Mouse (Mus musculus) testis, postnatal 14 days (tissue): ENCODE data around the gene Reps2.
A peak's percentile ranks its signal among the peaks of the same experiment; 100 is the strongest.

Source experiments
- DNase-seq: peaks from one replicate; pipeline ENCODE4 v3.0.0; 2021; ENCODE audit warnings: low spot score

Gene Reps2

DNA sequence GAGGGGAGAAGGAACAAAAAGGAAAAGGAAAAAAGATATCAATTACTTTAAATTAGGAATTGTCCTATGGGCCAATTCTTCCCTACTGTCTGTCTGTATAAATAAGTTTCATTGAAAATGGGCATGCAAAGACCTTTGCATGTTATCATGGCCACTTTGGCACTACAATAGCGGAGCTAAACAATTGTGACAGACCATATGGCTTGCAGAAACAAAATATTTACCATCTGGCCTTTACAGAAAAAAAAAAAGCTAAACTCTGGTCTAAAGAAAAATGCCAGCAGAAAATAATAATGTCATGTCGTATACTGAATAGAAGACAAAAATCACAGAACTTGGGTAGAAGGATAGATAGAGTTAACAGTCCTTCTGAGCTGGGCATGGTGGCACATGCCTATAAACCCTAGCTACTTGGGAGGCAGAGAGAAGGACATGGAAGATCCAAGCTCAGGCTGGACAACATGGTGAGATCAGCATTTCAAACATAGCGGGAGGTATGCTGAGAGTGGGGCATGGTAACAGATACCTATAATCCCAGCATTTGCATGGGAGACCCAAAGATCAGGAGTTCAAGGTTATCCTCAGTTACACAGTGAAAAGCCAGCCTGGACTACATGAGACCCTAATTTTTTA, 54.2 kb downstream of the Reps2 start:
- DNase-seq: no peak

DNA sequence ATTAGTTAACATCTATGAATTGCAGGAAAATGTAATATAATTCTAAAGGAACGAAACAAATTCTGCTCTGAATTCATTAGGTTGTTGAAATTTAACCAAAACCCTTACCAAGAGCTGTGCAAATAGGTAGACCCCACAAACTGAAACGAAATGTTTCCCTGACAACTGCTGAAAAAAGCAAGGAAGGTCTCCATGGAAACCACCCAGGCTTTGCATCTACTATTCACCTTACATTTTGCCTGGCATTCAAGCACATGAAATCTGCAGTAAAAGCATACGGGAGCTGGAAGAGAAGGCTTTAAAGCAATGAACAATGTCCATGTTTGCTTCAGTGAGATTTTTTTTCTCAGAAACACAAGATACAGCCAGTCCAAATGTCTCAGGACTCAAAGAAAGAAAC, 59.1 kb downstream of the Reps2 start:
- DNase-seq: no peak

DNA sequence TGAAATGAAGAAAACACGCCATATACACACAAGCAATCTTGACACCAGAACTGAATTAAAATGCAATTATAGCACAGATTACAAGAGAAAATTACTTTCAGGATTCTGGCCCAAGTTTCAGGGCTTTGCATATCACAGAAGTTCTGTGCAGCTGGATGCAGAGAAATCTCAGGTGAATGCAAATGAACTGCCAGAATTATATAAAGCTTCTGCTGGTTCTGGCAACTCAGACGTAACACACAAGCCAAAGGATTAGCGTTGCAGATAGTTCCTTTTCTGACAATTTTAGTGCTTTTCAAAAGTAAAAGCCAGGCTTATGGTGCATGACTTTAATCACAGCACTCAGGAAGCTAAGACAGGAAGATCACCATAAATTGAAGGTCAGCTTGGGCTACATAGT, 62.9 kb downstream of the Reps2 start:
- DNase-seq: no peak

DNA sequence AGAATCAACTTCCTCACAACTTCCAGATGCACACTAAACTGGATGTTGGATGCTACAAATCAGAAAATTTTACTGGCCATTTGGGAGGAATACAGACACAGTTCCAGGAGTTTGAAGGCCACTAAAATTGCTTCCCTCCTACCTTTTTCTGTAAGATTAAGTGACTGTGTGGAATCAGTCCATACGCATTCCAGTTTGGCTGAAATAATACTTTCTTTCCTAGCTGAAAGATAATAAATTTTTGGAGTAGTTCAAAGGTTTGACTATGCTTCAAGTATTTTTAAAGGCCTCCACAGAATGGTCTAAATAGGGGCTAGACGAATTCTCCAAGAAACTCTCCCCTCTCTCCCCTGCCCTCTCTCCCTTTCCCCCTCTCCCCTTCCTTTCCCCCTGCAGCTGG, 75.0 kb downstream of the Reps2 start:
- no peak for DNase-seq

DNA sequence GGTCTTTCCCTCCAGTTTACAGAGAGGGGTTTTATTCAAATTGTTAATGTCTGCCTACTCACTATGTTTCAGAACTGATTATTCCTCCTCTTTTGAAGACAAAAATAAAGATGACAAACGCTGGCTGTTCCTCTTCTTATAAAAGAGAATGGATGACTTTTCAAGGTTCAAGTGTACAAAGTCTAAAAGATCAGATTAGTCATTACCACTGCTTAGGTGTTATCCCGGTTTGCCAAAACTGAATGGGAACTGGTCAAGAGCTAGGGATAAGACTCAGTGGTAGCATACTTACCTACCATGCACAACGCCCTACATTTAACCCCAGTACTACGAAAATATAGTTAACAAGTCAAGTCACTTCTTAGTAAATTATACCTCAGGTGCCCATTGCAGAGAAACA, 77.9 kb downstream of the Reps2 start:
- no peak for DNase-seq

DNA sequence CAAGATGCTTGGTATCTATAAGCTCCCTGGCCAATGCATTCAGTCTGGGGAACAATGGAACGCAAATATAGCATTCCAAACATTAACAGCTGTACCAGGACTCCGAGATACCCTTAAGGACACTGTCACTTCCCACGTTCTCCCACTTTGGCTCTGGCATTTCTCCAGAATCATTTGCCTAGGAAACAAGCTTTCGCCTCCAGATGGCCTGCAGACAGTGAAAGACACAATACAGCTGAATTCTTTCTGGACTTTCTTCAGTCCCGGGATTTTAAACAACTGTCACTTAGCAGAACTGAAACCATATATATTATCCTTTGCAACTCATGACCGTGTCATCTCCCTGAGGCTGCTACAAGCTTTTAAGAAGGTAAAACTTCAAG, 87.0 kb downstream of the Reps2 start:
- no peak for DNase-seq

DNA sequence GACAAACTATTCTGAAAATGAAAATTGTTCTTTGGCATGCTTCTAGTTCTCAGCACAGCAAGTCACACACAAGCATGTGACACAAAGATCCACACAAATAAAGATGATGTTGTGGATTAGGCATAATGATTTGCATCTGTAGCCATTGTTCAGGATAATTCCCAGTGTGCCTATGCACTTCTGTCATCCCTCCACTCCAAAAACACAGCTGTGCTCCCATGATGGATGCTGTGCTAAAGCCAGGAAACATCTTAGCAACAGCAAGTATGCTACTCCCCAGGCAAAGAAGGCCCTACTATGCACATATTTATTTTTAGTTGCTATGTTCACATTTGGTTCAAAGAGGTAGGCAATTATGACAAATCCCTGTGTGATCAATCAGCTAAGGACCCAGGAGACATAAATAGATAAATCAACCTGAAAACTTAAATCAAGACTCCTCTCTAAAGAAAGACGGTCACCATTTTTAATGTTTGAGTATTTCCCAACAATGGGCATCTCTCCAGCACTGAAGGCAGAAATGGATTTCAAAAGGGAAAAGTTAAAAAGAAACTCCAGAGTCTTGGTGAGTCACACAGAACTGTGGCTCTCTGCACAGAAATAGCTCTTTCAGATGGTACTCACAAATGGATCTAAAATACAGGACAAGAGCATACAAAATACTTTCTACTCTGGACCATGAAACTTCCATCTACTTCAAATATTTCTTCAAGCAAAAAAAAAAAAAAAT, 87.6 kb downstream of the Reps2 start:
- DNase-seq: no peak

DNA sequence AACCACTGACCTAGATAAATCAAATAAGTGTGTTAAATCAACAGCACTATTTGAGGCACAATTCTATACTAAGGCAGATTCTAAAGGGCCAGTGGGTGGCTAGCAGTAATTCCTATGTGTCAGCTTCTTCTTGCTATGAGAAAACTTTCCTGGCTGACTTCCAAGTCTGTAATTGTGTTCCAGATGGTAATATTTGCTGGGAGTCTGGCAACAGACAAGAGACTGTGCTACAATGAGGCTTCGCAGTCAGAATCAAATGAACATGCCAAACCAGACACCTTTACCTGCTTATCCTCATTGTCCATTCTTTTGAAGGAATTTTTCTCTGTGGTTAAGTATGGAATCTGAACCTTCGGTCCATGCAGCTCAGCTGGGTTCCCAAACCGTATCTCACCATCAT, 88.9 kb downstream of the Reps2 start:
- DNase-seq: no peak

DNA sequence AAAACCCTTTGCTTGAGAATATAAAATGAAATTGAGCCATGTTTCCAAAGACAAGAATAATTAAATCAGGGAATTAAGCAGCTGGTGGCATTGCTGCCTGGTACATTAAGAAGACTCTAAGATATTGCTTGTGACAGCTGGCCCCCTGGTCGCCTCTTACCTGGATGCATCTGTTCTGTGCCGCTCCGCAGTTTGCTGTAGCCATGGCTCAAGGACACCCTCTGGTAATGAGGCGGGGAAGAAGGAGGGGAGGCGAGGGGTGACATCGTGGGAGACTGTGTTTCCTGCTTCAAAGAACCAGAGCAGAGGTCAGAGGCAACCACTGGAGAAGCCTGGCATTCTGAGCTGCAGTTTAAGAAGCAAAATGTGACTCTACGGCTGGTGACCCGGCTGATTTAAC, 91.1 kb downstream of the Reps2 start:
- no peak for DNase-seq

DNA sequence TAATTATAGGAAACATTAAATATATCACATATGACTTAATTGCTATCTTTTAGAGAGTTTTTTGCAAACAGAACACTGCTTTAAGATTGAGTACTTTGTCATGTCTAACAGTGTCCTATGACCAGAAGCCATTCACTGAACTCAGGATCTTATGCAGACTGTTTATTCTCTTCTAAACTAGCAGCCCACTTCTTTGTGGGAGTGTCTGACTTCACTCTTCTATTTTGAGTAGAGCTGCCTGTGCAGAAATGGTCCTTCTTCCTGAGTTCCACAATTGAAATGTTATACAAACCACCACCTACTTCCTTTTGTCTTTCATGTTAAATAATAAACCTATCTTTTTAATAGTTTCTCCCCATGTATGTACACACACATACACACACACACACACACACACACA, 98.4 kb downstream of the Reps2 start:
- DNase-seq: no peak

DNA sequence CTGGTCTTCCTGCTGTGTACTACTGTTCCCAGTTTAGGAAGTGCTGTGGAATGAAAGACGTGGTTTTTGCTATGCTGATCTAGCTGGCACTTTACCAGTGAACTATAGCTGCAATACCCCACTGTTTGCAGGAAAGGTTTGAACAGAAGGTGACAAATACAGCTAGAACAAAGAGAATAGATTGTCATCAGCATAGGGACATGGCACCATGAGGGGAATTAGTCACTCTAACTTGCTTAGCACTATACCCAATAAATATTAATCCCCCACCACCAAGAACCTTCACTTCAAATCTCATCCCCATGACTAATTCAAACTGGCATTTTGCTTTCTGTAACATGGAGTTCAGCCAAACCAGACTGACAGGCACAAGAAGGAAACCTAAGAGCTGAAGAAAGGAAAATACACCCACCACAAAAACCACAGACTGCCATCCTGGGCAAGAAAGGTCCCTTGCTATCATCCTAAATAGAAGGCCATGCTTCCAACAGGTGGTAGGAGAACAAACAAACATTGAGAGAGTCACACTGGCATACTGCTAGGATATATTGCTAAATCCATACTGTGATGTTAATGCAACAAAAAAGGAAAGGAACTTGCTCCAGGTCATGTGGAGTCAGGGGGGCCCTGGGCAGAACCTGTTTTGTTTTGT, 100.7 kb downstream of the Reps2 start:
- no peak for DNase-seq

DNA sequence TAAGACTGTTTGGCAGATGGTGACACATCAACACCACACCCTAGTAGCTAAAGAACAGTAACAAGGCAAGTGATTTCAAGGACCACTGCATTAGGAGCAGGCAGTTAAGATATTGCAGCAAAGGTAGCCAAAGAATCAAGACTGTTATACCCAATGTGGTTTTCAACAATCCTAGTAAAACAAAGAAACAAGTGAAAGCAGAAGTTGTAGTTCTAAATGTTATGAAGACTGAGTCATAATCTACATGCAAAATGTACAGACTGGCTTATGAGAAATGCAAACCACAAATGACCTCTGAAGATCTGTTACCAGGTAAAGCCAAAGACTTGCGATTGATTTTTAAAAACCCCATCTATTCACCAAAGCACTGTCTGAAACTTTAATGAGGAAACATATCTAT, 101.5 kb downstream of the Reps2 start:
- DNase-seq: no peak

DNA sequence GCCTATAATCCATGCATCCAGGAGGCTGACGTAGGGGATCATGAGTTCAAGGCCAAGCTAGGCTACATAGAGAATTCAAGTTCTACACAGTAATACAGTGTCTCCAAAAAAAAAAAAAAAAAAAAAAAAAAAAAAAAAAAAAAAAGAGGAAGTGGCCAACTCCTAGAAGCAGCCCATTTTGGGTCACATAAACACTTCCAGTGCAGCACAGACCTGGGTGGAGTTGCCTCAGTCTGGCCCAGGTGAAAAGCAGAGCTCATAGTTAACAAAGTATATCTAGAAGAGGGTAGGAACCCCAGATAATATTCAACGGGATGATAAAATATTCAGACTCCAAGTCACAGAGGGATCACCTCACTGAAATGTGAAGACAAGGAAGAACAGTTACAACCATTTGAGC, 112.4 kb downstream of the Reps2 start:
- DNase-seq: no peak

DNA sequence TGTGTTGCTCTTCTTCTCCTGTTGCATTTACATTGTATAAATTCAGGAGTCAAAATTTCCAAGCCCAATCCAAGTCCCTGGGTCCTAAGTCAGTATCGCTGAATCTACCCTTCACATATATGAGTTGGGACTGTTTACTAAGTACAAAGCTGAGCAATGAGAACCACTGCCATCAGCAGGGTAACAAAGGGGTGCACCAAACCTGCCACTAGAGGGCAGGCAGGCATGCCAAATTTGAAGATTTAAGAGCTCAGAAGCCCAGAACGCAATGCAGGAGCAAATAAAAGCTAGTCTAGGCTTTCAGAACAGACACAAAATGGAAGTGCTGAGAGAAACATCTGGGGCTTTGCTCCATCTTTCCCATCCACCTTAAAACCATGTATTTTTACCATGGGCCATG, 116.2 kb downstream of the Reps2 start:
- DNase-seq: no peak

DNA sequence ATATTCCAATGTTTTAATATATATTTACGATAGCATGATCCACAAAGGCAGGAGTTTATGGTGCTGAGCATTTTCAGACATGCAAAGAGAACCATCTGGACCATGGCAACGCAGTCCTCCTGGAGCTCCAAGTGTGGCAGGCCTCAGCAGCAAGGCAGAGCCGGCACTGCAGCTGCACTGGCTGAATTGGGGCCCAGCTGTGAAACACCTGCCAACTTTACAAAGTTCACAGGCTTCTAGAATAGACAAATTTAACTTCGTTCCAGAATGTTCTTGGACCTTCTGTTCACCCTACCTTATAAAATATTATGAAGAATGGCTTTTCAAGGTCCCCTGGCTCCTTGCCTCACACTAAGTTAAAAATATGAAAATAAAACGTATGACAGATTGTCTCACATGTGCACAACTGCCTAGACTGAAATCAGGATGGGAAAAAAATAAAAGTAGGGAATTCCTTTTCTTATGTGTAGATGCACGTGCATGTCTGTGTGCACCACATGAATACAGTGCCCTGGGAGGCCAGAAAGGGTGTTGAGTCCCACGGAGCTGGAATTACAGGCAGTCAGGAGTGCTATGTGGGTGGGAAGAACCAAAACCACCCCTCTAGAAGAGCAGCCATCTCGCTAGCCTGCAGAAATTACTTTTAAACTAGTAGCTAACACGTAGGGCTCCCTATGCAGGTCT, 121.5 kb downstream of the Reps2 start:
- DNase-seq: peak; percentile 12

DNA sequence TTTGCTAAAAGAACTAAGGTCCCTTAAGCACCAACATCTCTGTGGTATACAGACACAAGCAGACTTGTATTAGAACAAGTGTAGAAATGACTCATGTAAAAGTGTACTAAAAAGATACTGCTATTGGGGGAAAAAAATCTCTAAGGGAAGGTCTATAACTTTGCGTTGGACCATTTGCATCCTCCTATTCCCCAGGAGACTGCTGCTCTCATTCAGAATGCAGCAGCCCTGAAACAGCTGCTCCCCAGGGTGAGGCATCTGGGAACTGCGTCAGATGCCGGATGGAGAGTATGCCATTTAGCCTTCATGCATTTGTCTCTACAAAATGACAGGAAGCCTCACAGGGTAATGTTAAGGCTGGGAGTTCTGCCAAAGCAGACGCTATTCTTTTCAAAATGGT, 122.3 kb downstream of the Reps2 start:
- DNase-seq: no peak

DNA sequence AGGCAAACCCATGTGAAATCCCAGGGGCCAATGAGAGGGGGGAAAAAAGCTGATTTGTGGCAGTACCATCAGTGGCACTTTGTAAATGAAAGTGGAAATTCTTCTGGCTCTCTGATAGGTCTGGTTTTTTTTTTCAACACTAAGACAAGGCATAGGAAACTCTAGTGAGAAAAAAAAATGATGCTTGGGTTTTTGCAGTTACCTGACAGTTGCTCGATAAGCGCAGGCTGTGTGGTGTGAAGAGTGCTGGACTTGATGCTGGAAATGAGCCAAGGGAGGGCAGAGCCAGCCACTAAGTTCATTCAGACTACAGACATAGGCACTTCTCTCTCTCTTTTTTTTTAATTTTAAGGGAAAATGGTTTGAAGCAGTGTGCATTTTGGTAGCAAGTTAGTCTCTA, 123.1 kb downstream of the Reps2 start:
- DNase-seq: no peak

DNA sequence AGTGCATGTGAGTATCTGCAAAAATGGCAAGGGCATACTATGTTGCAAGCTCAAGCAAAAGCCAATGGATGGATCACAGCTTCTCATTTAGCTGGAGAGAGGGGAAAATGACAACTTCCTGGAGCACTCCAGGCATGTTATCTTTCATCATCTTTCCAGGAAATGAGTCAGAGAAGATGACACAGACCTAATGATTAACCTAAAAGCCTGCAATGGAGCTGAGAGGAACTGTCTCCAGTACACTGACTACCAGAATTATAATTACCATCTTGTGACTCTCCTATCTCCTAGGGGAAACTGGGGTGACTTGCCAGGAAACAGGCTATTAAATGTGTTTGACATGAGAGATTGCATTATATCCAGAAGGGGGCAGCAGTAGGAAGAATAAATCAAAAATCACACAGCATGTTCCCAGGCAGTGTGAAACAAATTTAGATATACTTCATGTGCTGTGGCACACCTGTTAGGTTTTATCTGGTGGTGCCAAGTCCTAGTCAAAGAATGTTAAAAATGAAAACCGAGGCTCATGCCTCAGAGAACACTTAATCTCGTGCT, 132.9 kb downstream of the Reps2 start:
- DNase-seq: no peak

DNA sequence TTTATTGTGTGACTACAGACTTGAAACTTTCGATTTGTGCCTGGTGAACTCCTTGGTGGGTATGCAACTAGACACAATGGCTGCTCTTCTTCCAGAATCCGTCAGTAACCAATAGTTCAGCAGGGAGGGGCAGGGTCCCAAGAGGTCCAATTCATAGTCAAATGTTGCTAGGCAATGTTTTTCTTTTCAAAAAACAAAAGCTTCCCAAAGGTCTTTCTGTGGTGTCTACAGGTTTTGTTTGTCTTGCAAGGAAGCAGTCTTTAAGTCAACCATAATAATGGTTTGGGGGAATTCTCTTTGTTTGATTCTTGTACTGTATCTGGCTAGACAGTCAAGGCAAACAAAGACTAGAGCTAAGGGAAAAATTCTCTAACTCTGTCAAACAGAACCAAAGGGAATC, 138.3 kb downstream of the Reps2 start:
- no peak for DNase-seq

DNA sequence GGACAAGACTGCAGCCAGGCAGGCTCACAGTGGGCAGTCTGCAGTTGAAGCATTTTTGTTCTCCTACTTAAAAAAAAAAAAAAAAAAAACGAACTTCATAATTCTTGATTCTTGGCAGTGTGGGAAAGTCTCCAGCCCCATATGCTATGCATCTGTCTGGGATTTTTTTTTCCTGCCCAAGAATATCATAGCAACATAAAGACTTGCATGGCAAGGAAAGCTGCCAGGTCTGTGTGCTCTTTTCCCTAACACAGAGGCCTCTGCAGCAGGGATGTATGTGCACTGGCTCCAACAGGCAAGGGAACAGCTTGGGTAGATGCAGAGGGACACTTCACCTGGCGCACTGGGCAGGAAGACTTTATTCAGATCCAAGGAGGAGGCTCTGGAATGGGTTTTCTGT, 140.0 kb downstream of the Reps2 start:
- DNase-seq: no peak

DNA sequence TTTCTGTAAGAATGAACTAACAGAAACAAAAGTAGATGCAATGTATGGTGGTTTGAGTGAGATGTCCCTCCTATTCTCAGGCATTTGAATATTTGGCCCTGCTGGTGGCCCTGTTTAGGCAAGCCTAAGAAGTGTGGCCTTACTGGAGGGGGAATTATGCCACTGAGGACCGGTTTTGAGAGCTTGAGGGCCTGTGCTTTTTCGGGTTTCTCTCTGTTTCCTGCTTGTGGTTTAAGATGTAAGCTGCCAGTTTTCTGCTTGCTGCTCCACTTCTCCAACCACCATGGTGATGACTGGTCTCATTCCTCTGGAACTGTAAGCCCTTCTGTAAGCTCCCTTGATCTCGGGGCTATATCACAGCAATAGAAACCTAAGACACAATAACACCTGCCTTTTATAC, 142.5 kb downstream of the Reps2 start:
- no peak for DNase-seq

DNA sequence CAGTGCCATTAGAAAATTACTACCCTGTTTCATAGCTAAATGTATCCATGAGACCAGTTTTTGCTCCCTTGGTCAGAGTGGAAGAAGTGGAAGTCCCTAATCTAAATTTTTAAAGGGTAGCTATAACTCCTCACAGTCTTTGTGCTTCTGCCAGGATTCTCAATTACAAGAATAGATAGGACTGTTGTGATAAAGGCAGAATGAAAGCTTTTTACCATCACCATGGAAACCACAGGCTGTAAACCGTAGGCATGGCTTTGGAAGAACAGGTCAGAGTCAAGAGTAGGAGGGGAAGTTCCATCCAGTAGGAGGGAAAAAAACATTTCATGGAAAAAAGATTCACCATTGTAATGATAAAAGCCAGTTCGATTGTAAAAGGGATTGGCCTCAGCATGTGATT, 147.0 kb downstream of the Reps2 start:
- DNase-seq: no peak

DNA sequence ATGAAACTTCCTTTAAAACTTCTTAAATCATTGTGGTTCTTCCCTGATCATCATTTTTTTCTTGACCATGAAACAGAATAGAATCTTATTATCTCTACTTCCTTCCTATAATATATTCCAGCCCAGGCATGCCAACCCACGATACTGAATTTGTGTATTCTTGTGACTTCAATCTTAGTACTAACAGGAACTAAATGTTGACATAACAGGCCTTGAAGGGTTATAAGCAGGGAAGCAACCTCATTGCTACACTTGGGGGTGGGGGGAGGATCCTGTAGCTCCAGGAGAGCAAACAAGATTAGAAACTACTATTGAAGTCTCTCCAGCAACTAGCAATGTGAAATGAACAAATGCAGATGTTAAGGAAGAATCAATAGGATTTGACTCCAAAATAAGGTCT, 154.8 kb downstream of the Reps2 start:
- DNase-seq: no peak
